Mouse (Mus musculus): ENCODE measurements around the gene Mettl8. TPM values are rescaled to one million over a fixed set of nuclear protein-coding genes. Genes with fewer than 3 reads are reported as not detected.

The Mettl8 gene
- polyA plus RNA-seq, 1 experiment from 2014 or later = 10.0 TPM

DNA sequence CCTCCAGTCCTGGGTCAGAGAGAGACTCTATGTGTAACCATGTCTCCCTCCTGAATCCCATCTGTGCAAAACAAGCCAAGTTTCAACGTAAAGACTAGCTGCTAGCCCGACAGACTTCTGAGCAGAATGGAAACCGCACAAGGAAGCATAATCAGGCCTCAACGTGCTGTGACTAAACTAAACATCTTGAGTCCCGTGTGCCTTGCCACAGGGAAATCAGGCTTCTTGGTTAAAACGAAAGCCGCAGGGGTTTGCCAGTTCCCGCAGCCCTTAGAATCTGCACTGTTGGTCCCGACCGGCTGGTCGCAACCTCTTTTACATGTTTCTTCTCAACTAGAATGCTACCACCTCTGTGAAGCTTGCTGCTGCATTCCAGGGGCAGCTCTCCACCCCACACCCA lies 125.7 kb downstream of the Mettl8 start:
- H3K4me2 ChIP-seq (ENCODE audit: low read length) = no peak overlapping the region
- H3K27ac ChIP-seq (replicated peaks in 1 of 2; ENCODE audit: control insufficient read depth in 1 of 2, insufficient read depth in 1 of 2, low read depth in 2 of 2, low read length in 2 of 2) = no peak overlapping the region
- no peaks in the 10 kb centered on the region for H3K4me1 ChIP-seq (ENCODE audit: control insufficient read depth in 2 of 2, insufficient read depth in 2 of 2, low read length in 2 of 2)
- H3K9me3 ChIP-seq (ENCODE audit: control insufficient read depth, low read length) = no peaks in the 10 kb centered on the region
- no peaks in the 10 kb centered on the region for H3K27me3 ChIP-seq (ENCODE audit: control insufficient read depth, insufficient read depth, low read length)
- no peak overlapping the region for H3K9ac ChIP-seq (ENCODE audit: low read length)
- 81% methylated on average over 11 of the region's 11 CpGs for WGBS
- no peak overlapping the region for H3K4me3 ChIP-seq (ENCODE audit: control insufficient read depth in 1 of 2, insufficient read depth in 1 of 2, low read depth in 1 of 2, low read length in 2 of 2)
- ATAC-seq (ENCODE audit: insufficient number of reproducible peaks, insufficient read depth, low FRiP score, low read depth) = no peak
- no peaks in the 10 kb centered on the region for H3K36me3 ChIP-seq (ENCODE audit: control insufficient read depth, insufficient read depth, low read length)

GRCm38 (mm10) chr2:70924049-70924448 lies 131.3 kb downstream of the Mettl8 start:
- H3K4me3 ChIP-seq (ENCODE audit: control insufficient read depth in 1 of 2, insufficient read depth in 1 of 2, low read depth in 1 of 2, low read length in 2 of 2) = no peak overlapping the region
- WGBS = 98% methylated on average over 1 of the region's 1 CpGs
- no peaks in the 10 kb centered on the region for H3K9me3 ChIP-seq (ENCODE audit: control insufficient read depth, low read length)
- no peak overlapping the region for H3K9ac ChIP-seq (ENCODE audit: low read length)
- H3K4me2 ChIP-seq (ENCODE audit: low read length) = no peak overlapping the region
- H3K4me1 ChIP-seq (ENCODE audit: control insufficient read depth in 2 of 2, insufficient read depth in 2 of 2, low read length in 2 of 2) = peaks cover 6 to 15% of the 10 kb centered on the region in 2 experiments
- H3K27me3 ChIP-seq (ENCODE audit: control insufficient read depth, insufficient read depth, low read length) = no peaks in the 10 kb centered on the region
- no peak for ATAC-seq (ENCODE audit: insufficient number of reproducible peaks, insufficient read depth, low FRiP score, low read depth)
- no peak overlapping the region for H3K27ac ChIP-seq (replicated peaks in 1 of 2; ENCODE audit: control insufficient read depth in 1 of 2, insufficient read depth in 1 of 2, low read depth in 2 of 2, low read length in 2 of 2)
- no peaks in the 10 kb centered on the region for H3K36me3 ChIP-seq (ENCODE audit: control insufficient read depth, insufficient read depth, low read length)

GRCm38 (mm10) chr2:70922814-70923213 lies 132.6 kb downstream of the Mettl8 start:
- 70% methylated on average over 6 of the region's 6 CpGs for WGBS
- no peaks in the 10 kb centered on the region for H3K9me3 ChIP-seq (ENCODE audit: control insufficient read depth, low read length)
- no peak overlapping the region for H3K27ac ChIP-seq (replicated peaks in 1 of 2; ENCODE audit: control insufficient read depth in 1 of 2, insufficient read depth in 1 of 2, low read depth in 2 of 2, low read length in 2 of 2)
- H3K27me3 ChIP-seq (ENCODE audit: control insufficient read depth, insufficient read depth, low read length) = no peaks in the 10 kb centered on the region
- H3K4me2 ChIP-seq (ENCODE audit: low read length) = no peak overlapping the region
- H3K4me3 ChIP-seq (ENCODE audit: control insufficient read depth in 1 of 2, insufficient read depth in 1 of 2, low read depth in 1 of 2, low read length in 2 of 2) = no peak overlapping the region
- H3K36me3 ChIP-seq (ENCODE audit: control insufficient read depth, insufficient read depth, low read length) = no peaks in the 10 kb centered on the region
- H3K9ac ChIP-seq (ENCODE audit: low read length) = no peak overlapping the region
- no peak for ATAC-seq (ENCODE audit: insufficient number of reproducible peaks, insufficient read depth, low FRiP score, low read depth)
- peaks cover 6 to 18% of the 10 kb centered on the region in 2 experiments for H3K4me1 ChIP-seq (ENCODE audit: control insufficient read depth in 2 of 2, insufficient read depth in 2 of 2, low read length in 2 of 2)

DNA sequence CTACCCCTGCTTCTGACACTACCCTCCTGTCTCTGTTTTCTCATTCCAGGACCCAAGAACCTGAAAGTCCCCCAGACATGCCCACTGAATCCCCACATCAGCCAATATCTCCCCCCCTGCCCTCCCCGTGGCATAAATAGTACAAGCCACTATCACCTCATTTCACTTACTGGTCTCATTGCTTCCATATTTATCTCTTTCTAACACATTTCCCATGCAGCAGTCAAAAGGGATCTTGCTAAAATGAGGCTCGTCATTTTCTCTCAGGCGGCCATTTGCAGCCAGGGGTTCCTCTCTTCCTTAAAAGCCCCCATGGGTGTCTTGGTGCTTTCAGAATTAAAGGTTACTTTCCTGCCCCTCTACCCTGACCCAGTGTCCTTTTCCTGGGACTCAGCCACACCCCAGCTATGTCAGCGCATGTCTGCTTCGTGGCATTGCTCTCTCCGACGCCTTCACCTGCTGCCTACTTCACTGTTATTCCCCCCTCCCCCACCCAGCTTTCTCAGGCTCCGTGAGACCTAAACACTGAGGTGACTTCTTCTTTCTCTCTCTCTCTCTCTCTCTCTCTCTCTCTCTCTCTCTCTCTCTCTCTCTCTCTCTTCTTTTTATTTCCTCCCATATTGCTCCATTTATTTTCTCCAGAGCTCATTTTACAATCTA lies 134.3 kb downstream of the Mettl8 start:
- no peak overlapping the region for H3K4me3 ChIP-seq (ENCODE audit: control insufficient read depth in 1 of 2, insufficient read depth in 1 of 2, low read depth in 1 of 2, low read length in 2 of 2)
- peak overlapping the region; percentile 42 for H3K4me2 ChIP-seq (ENCODE audit: low read length)

GRCm38 (mm10) chr2:70919913-70920522 lies 135.4 kb downstream of the Mettl8 start:
- Histone ChIP-seq H3K9me3 (ENCODE audit: control insufficient read depth, low read length) (no peaks in the 10 kb centered on the region), H3K36me3 (ENCODE audit: control insufficient read depth, insufficient read depth, low read length) (no peaks in the 10 kb centered on the region), H3K4me2 (ENCODE audit: low read length) (no peak overlapping the region), H3K27me3 (ENCODE audit: control insufficient read depth, insufficient read depth, low read length) (no peaks in the 10 kb centered on the region), H3K27ac (replicated peaks in 1 of 2; ENCODE audit: control insufficient read depth in 1 of 2, insufficient read depth in 1 of 2, low read depth in 2 of 2, low read length in 2 of 2) (no peak overlapping the region), H3K9ac (ENCODE audit: low read length) (no peak overlapping the region), H3K4me1 (ENCODE audit: control insufficient read depth in 2 of 2, insufficient read depth in 2 of 2, low read length in 2 of 2) (peaks cover 6 to 18% of the 10 kb centered on the region in 2 experiments), H3K4me3 (ENCODE audit: control insufficient read depth in 1 of 2, insufficient read depth in 1 of 2, low read depth in 1 of 2, low read length in 2 of 2) (no peak overlapping the region)
- no peak for ATAC-seq (ENCODE audit: insufficient number of reproducible peaks, insufficient read depth, low FRiP score, low read depth)
- 63% methylated on average over 2 of the region's 2 CpGs for WGBS

More for the DNA sequence above, 134.3 kb downstream of the Mettl8 start:
- Histone ChIP-seq H3K4me1 (ENCODE audit: control insufficient read depth in 2 of 2, insufficient read depth in 2 of 2, low read length in 2 of 2) (peaks cover 6 to 18% of the 10 kb centered on the region in 2 experiments), H3K27ac (replicated peaks in 1 of 2; ENCODE audit: control insufficient read depth in 1 of 2, insufficient read depth in 1 of 2, low read depth in 2 of 2, low read length in 2 of 2) (no peak overlapping the region), H3K36me3 (ENCODE audit: control insufficient read depth, insufficient read depth, low read length) (no peaks in the 10 kb centered on the region), H3K27me3 (ENCODE audit: control insufficient read depth, insufficient read depth, low read length) (no peaks in the 10 kb centered on the region), H3K9me3 (ENCODE audit: control insufficient read depth, low read length) (no peaks in the 10 kb centered on the region), H3K9ac (ENCODE audit: low read length) (peak overlapping the region; percentile 39; the same call in 1 of the 2 replicates)
- no peak for ATAC-seq (ENCODE audit: insufficient number of reproducible peaks, insufficient read depth, low FRiP score, low read depth)
- WGBS = 41% methylated on average over 8 of the region's 8 CpGs

DNA sequence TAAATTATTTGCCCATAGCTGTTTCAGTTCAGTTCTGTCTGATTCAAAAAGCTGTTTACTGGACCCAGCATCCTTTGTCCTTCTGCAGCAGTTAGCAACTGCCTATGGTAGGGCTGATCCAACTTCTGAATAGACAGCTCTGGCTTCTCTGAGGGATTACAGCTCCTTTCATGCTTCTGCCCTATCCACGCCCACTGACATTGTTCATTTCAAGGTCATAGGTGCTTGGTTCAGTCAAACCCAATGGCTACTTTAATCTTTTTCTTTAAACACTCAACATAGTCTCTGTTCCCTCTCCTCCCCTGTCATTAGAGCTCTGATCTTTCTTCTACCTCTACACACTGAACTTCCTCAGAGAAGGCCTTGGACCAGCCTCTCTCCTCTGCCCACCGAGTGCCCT lies 136.9 kb downstream of the Mettl8 start:
- peaks cover 6 to 16% of the 10 kb centered on the region in 2 experiments for H3K4me1 ChIP-seq (ENCODE audit: control insufficient read depth in 2 of 2, insufficient read depth in 2 of 2, low read length in 2 of 2)
- no peak overlapping the region for H3K27ac ChIP-seq (replicated peaks in 1 of 2; ENCODE audit: control insufficient read depth in 1 of 2, insufficient read depth in 1 of 2, low read depth in 2 of 2, low read length in 2 of 2)
- H3K9me3 ChIP-seq (ENCODE audit: control insufficient read depth, low read length) = no peaks in the 10 kb centered on the region
- H3K9ac ChIP-seq (ENCODE audit: low read length) = no peak overlapping the region
- H3K4me2 ChIP-seq (ENCODE audit: low read length) = no peak overlapping the region
- H3K27me3 ChIP-seq (ENCODE audit: control insufficient read depth, insufficient read depth, low read length) = no peaks in the 10 kb centered on the region
- no peak for ATAC-seq (ENCODE audit: insufficient number of reproducible peaks, insufficient read depth, low FRiP score, low read depth)
- WGBS = 69% methylated on average over 2 of the region's 2 CpGs
- H3K4me3 ChIP-seq (ENCODE audit: control insufficient read depth in 1 of 2, insufficient read depth in 1 of 2, low read depth in 1 of 2, low read length in 2 of 2) = no peak overlapping the region
- no peaks in the 10 kb centered on the region for H3K36me3 ChIP-seq (ENCODE audit: control insufficient read depth, insufficient read depth, low read length)

All from heart, embryonic 14.5 days (tissue).